Mouse (Mus musculus) ES-Bruce4 (cell line): ENCODE measurements around the gene Nop14. TPM values are rescaled to one million over a fixed set of nuclear protein-coding genes. Genes with fewer than 3 reads are reported as not detected.

Experiments used
- H3K27ac ChIP-seq: 2 replicates; pipeline ENCODE4 v1.5.1; 2012; ENCODE audit warnings: low read length, inconsistent platforms; ENCODE audit not compliant: insufficient read depth
- H3K27me3 ChIP-seq: 2 replicates; pipeline ENCODE4 v1.6.1; 2012; ENCODE audit warnings: mild to moderate bottlenecking, low read length, inconsistent platforms; ENCODE audit not compliant: control insufficient read depth, poor library complexity, insufficient read depth, severe bottlenecking
- H3K36me3 ChIP-seq: 2 replicates; pipeline ENCODE4 v1.6.1; 2012; ENCODE audit warnings: inconsistent platforms, mild to moderate bottlenecking, low read length, moderate library complexity; ENCODE audit not compliant: control insufficient read depth, poor library complexity, insufficient read depth, severe bottlenecking
- H3K4me1 ChIP-seq: one replicate; pipeline ENCODE4 v1.8.1; 2011; ENCODE audit warnings: low read length; ENCODE audit not compliant: control insufficient read depth, insufficient read depth
- H3K4me3 ChIP-seq: 2 replicates; pipeline ENCODE4 v1.5.1; 2011; ENCODE audit warnings: low read depth, mild to moderate bottlenecking, low read length
- H3K9ac ChIP-seq: 2 replicates; pipeline ENCODE4 v1.6.1; 2012; ENCODE audit warnings: low read depth, mild to moderate bottlenecking, inconsistent platforms; ENCODE audit not compliant: poor library complexity, severe bottlenecking
- H3K9me3 ChIP-seq: replicated peaks from 2 replicates; pipeline ENCODE4 v1.6.1; 2012; ENCODE audit warnings: mild to moderate bottlenecking, low read length, inconsistent platforms; ENCODE audit not compliant: control insufficient read depth, poor library complexity, insufficient read depth, severe bottlenecking
- CTCF ChIP-seq: IDR thresholded peaks from one replicate; pipeline ENCODE4 v1.8.1; 2011; ENCODE audit warnings: low read depth, low read length
- EP300 ChIP-seq: IDR thresholded peaks from 2 replicates; pipeline ENCODE4 v1.6.1; 2011; ENCODE audit warnings: low read depth, low read length; ENCODE audit not compliant: insufficient read depth
- POLR2A ChIP-seq: IDR thresholded peaks from one replicate; pipeline ENCODE4 v1.8.1; 2011; ENCODE audit warnings: low read length; ENCODE audit not compliant: insufficient read depth
- polyA plus RNA-seq: library from polyadenylated mRNA; stranded (reverse); fragments of >200 nt; gene quantifications from 2 replicates; pipeline ENCODE4 v1.2.4, GENCODE M21; 2011; ENCODE audit warnings: low read depth; ENCODE audit not compliant: missing spikeins, insufficient read depth, insufficient read length

The Nop14 gene
- polyA plus RNA-seq, 1 experiment: 82.6 TPM

DNA sequence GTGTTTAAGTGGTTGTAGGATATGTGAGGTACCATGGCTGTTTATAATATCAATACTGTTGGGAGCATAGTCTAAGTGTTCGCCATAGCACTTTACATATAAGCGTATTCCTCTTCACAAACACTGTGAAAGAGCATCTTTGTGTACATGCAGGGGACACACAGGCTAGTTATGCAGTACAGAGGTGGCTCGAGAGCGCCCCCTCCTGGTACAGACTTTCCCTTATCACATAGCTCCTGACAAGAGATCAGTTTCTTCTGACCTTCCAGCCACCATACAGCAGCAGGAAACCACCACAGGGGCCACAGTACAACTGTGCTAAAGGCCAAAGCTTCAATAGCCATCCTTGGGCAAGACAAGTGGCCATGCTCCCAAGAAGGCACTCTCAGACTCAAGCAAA, 12.4 kb downstream of the Nop14 start:
- no peak overlapping the region for H3K27ac ChIP-seq
- H3K4me3 ChIP-seq: no peak overlapping the region
- peaks cover 89% of the 10 kb centered on the region for H3K36me3 ChIP-seq
- H3K4me1 ChIP-seq: no peaks in the 10 kb centered on the region
- H3K9ac ChIP-seq: no peak overlapping the region
- H3K9me3 ChIP-seq: no peaks in the 10 kb centered on the region
- TF ChIP-seq CTCF (peak; percentile 81), POLR2A (no peak)
- no peaks in the 10 kb centered on the region for H3K27me3 ChIP-seq

DNA sequence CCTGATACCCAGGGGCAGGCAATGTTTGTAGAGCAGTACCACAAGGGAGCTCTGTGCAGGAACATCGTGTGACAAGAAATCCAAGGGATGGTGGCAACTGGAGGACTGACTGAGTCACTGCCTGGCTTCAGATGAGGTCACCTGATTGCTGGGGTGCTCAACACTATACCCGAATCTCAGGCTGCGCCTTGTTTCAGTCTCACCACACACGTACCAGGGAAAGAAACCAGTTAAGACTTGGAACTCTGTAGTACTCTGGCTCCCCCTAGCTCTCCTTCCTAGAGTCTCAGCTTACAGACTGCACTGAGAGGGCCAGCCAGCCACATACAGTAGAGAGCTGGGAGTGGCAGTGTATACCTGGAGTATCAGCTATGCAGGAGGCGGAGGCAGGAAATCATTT, 17.0 kb downstream of the Nop14 start:
- Histone ChIP-seq H3K9ac (no peak overlapping the region), H3K27me3 (no peaks in the 10 kb centered on the region), H3K9me3 (no peaks in the 10 kb centered on the region), H3K4me1 (no peaks in the 10 kb centered on the region), H3K27ac (no peak overlapping the region), H3K36me3 (peaks cover 74% of the 10 kb centered on the region), H3K4me3 (no peak overlapping the region)
- TF ChIP-seq EP300: no peak
- peak; percentile 62 for TF ChIP-seq CTCF
- TF ChIP-seq POLR2A: no peak

DNA sequence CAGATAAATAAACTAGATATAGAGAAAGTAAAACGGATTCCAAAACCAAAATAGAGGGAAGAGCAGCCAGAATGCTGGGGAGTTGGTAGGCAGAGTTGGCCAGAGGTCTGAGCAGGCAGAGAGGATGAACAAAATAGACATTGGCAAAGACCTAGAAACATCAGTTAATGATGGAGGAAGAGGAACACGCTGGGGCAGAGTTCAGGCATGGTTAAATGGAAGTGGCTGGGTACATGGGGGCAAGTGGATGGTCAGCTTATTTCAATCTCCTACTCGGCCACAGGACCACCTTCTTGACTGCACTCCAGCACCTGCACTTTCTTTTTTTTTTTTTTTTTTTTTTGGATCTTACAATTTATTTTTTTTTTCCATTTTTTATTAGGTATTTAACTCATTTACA, 18.0 kb downstream of the Nop14 start:
- Histone ChIP-seq H3K9ac (no peak overlapping the region), H3K36me3 (peaks cover 66% of the 10 kb centered on the region), H3K27me3 (no peaks in the 10 kb centered on the region), H3K4me1 (no peaks in the 10 kb centered on the region), H3K4me3 (no peak overlapping the region), H3K9me3 (no peaks in the 10 kb centered on the region), H3K27ac (no peak overlapping the region)
- TF ChIP-seq POLR2A (no peak), CTCF (no peak), EP300 (no peak)

DNA sequence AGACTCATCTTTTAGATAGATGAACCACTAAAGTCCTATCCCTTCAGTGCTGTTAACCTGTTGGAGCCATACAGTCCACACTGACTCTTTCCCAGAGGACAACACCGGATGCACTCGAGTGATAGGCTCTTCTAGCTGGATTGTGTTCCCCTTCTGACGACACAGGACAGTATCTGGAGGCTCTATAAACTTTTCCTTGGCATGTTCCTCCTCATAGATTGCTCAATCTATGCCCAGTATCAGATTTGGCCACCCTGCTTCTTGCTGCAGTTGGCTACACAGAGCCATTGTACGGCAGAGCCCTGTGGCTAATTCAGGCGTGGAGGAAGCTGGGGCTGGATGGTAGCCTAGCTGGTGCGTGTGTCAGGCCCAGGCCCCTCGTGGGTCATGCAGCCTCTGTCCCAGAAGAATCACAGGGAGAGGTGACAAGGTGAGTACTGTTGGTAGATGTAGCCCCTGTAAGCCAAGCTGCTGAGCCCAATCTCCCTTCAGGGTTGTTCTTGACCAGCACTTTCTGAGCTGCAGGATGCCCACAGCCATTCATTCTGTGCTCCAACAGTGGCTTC, 22.3 kb downstream of the Nop14 start:
- Histone ChIP-seq H3K36me3 (peaks cover 33% of the 10 kb centered on the region), H3K4me3 (peak overlapping the region; percentile 49), H3K27ac (peak overlapping the region; percentile 81)

DNA sequence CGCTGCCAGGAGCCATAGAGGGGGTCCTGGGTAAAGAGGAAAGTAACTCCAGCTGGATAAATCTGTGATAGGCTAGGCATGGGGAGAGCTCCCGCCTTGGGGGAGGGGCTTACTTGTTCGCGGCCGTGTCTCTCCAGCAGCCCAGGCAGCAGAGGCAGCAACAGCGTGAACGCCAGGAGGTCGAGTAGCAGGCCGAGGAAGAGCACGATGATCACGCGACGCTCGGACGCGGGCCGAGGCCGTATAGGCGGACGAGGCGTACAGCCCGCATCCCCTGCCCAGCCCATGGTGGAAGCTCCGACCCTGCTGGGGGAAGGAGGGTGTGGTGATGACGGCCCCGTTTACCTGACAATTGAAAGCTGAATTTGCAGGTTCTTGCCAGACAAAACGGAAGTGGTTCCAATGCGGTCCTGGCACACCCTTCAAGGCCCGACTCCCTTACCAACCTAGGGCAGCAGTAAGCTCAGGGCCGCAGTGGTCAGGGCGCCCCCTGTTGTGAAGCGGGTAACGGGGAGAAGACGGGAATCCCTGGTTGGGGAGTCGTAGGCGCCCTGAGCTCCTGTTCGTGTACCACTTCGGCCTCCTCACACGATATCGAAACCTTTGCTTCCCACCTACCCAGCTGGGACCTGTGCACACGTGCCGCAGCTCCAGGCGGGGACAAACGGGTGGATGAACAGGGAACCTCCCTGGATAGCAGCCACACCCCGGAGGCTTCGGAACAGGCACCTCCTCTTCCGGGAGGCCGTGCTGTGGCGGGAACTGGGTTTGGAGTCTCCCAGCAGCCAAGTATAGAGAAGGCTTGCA, 23.3 kb downstream of the Nop14 start, which contains the start of gene Mfsd10:
Gene Mfsd10, minus strand, starts transcription at position 732 of the 807 bp plus-strand sequence.
- H3K4me3 ChIP-seq: peak within 1 kb of the TSS; percentile 51
- H3K27ac ChIP-seq: peak within 1 kb of the TSS; percentile 81
- TF ChIP-seq CTCF: peak; percentile 29
- peak; percentile 34; the same call in 1 of the 2 replicates for TF ChIP-seq EP300
- peak; percentile 81 for TF ChIP-seq POLR2A
- H3K9me3 ChIP-seq: no peaks in the 10 kb centered on the region
- peak within 1 kb of the TSS; percentile 25 for H3K9ac ChIP-seq
- peaks cover 9% of the 10 kb centered on the region for H3K4me1 ChIP-seq
- no peaks in the 10 kb centered on the region for H3K27me3 ChIP-seq
- peaks cover 29% of the 10 kb centered on the region for H3K36me3 ChIP-seq

More for the DNA sequence above, 22.3 kb downstream of the Nop14 start:
- H3K9ac ChIP-seq: peak overlapping the region; percentile 25
- no peak for TF ChIP-seq EP300
- TF ChIP-seq CTCF: no peak
- no peak for TF ChIP-seq POLR2A
- peaks cover 9% of the 10 kb centered on the region for H3K4me1 ChIP-seq
- H3K9me3 ChIP-seq: no peaks in the 10 kb centered on the region
- no peaks in the 10 kb centered on the region for H3K27me3 ChIP-seq

DNA sequence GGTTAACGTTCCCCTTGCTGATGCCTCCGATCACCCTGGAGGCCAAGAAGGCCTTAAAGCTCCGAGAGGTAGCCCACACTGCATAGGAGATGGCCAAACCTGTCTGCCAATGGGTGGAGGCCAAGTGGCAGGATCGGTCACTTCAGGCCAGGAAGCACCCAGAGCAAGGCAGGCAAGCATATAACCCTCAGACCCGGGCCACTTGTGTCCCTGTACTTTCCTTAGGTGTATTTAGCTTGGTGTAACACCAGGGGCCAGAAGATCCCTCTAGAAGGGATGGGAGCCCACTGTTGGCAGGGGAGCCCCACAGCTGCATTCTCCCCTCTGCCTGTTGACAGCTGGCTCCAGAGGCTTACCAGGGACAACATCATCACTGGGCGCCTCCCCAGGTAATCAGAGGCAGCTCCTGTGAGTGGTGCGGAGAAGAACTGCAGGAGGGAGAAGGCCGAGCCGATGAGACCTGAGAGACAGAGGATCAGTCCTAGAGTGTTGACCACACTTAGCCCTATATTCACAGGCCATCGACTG, 24.2 kb downstream of the Nop14 start:
- H3K27me3 ChIP-seq: no peaks in the 10 kb centered on the region
- TF ChIP-seq EP300 (no peak), CTCF (no peak), POLR2A (no peak)
- H3K9ac ChIP-seq: peak overlapping the region; percentile 25
- no peaks in the 10 kb centered on the region for H3K9me3 ChIP-seq
- peak overlapping the region; percentile 36 for H3K4me3 ChIP-seq
- H3K4me1 ChIP-seq: peaks cover 9% of the 10 kb centered on the region
- H3K27ac ChIP-seq: no peak overlapping the region
- H3K36me3 ChIP-seq: peaks cover 20% of the 10 kb centered on the region
